11 mouse cellular contexts compared by ENCODE assay signal in the genomic region with DNA sequence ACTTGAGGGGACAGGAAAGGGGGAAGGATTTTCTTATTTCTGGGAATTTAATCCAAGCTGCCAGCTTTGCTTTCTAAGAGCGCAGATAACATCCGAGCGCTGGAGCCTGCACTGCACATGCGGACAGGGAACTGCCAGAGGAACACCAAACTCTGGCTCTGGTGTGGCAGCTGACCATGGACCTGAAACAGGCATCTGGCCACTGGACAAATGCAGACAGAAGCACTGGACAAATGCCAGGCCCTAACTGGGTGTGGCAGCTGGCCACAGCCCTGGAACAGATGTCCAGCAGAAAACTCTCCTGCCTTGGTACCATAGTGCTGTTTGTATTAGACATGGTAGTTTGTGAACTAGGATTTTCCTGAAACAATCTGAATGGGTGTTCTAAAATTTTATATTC.
DNase-seq lines count a peak whose midpoint lies in the region; ATAC-seq and TF ChIP-seq lines count a peak whose summit lies in the region.
"Had no signal": no experiment of that assay in that cellular context is flagged by ENCODE, and none has a peak within 500 bp of the region (broad histone marks: within the 10 kb centered on the region; RNA-seq: fewer than 3 reads in every experiment).

No protein-coding gene starts in this region.

- no peak for TF ChIP-seq POLR2A in limb, embryonic 14.5 days (IDR thresholded peaks at IDR 0.05; ENCODE audit: borderline replicate concordance, extremely low read depth, insufficient read depth, insufficient read length)

- H3K27ac ChIP-seq in forebrain, embryonic 13.5 days, result 0 out of 2 replicates have a peak overlapping the region, but pooled peaks have one; percentile 35
- H3K27ac ChIP-seq in forebrain, embryonic 16.5 days (ENCODE audit: low read length), result no peak overlapping the region
- H3K27ac ChIP-seq in limb, embryonic 14.5 days (replicated peaks; ENCODE audit: low read depth, low read length), result no peak overlapping the region
- no peak overlapping the region for H3K27ac ChIP-seq in limb, embryonic 10.5 days
- H3K27ac ChIP-seq in intestine, embryonic 15.5 days, result no peak overlapping the region
- H3K27ac ChIP-seq: neural tube, embryonic 12.5 days had no signal

- DNase-seq in limb, embryonic 14.5 days (ENCODE audit: low spot score), result peak; percentile 56
- DNase-seq in limb, embryonic 10.5 days (ENCODE audit: low spot score), result no peak
- DNase-seq in adipocyte (ENCODE audit: low spot score), result peak; percentile 20
- DNase-seq in heart, postnatal 10 days, result peak; percentile 70 to 71
- DNase-seq in layer of hippocampus, postnatal 36 days, result no peak
- DNase-seq: liver, postnatal 0 days; thymus, postnatal 4 days had no signal

- H3K4me1 ChIP-seq in forebrain, embryonic 13.5 days, result peaks cover 12% of the 10 kb centered on the region
- peaks cover 5% of the 10 kb centered on the region; the same call in 1 of the 2 replicates for H3K4me1 ChIP-seq in forebrain, embryonic 16.5 days (replicated peaks; ENCODE audit: control insufficient read depth, insufficient read depth, low read length)
- H3K4me1 ChIP-seq in limb, embryonic 14.5 days (ENCODE audit: control insufficient read depth, insufficient read depth, low read length), result no peaks in the 10 kb centered on the region
- peaks cover 26% of the 10 kb centered on the region for H3K4me1 ChIP-seq in limb, embryonic 10.5 days
- no peaks in the 10 kb centered on the region for H3K4me1 ChIP-seq in intestine, embryonic 15.5 days (replicated peaks)
- H3K4me1 ChIP-seq: neural tube, embryonic 12.5 days had no signal

- H3K4me3 ChIP-seq in forebrain, embryonic 13.5 days, result no peak overlapping the region
- H3K4me3 ChIP-seq in forebrain, embryonic 16.5 days (replicated peaks; ENCODE audit: low read length), result no peak overlapping the region
- no peak overlapping the region for H3K4me3 ChIP-seq in limb, embryonic 14.5 days (replicated peaks; ENCODE audit: low read length)
- no peak overlapping the region for H3K4me3 ChIP-seq in limb, embryonic 10.5 days
- H3K4me3 ChIP-seq in intestine, embryonic 15.5 days (replicated peaks), result no peak overlapping the region
- H3K4me3 ChIP-seq: neural tube, embryonic 12.5 days had no signal

- intact Hi-C loops in heart, postnatal 10 days (cut with DNase I), result no loop called here

- no peak overlapping the region for H3K4me2 ChIP-seq in forebrain, embryonic 13.5 days
- no peak overlapping the region for H3K4me2 ChIP-seq in forebrain, embryonic 16.5 days (ENCODE audit: low read length)
- no peak overlapping the region for H3K4me2 ChIP-seq in limb, embryonic 14.5 days (replicated peaks; ENCODE audit: low read depth, low read length, severe bottlenecking)
- no peak overlapping the region for H3K4me2 ChIP-seq in intestine, embryonic 15.5 days (replicated peaks)
- H3K4me2 ChIP-seq: neural tube, embryonic 12.5 days had no signal

- H3K36me3 ChIP-seq in forebrain, embryonic 13.5 days (ENCODE audit: poor library complexity, severe bottlenecking), result no peaks in the 10 kb centered on the region
- H3K36me3 ChIP-seq in forebrain, embryonic 16.5 days (ENCODE audit: control insufficient read depth, insufficient read depth), result no peaks in the 10 kb centered on the region
- no peaks in the 10 kb centered on the region for H3K36me3 ChIP-seq in limb, embryonic 14.5 days (ENCODE audit: control insufficient read depth, insufficient read depth, low read length)
- no peaks in the 10 kb centered on the region for H3K36me3 ChIP-seq in limb, embryonic 10.5 days
- no peaks in the 10 kb centered on the region for H3K36me3 ChIP-seq in intestine, embryonic 15.5 days
- H3K36me3 ChIP-seq: neural tube, embryonic 12.5 days had no signal

- no peaks in the 10 kb centered on the region for H3K27me3 ChIP-seq in forebrain, embryonic 13.5 days
- no peaks in the 10 kb centered on the region for H3K27me3 ChIP-seq in forebrain, embryonic 16.5 days (replicated peaks; ENCODE audit: control insufficient read depth, insufficient read depth, low read length)
- no peaks in the 10 kb centered on the region for H3K27me3 ChIP-seq in limb, embryonic 14.5 days (ENCODE audit: control insufficient read depth, insufficient read depth, low read length)
- H3K27me3 ChIP-seq in limb, embryonic 10.5 days (ENCODE audit: low read depth, poor library complexity, severe bottlenecking), result no peaks in the 10 kb centered on the region
- H3K27me3 ChIP-seq in intestine, embryonic 15.5 days (replicated peaks), result no peaks in the 10 kb centered on the region
- H3K27me3 ChIP-seq: neural tube, embryonic 12.5 days had no signal

- WGBS in forebrain, embryonic 13.5 days, result 82% methylated on average over 4 of the region's 4 CpGs
- 68% methylated on average over 4 of the region's 4 CpGs for WGBS in forebrain, embryonic 16.5 days
- 82% methylated on average over 4 of the region's 4 CpGs for WGBS in limb, embryonic 14.5 days
- 92% methylated on average over 4 of the region's 4 CpGs for WGBS in limb, embryonic 10.5 days
- WGBS in intestine, embryonic 15.5 days, result 85% methylated on average over 4 of the region's 4 CpGs

- ATAC-seq in forebrain, embryonic 13.5 days, result no peak
- ATAC-seq in forebrain, embryonic 16.5 days, result no peak
- ATAC-seq in limb, embryonic 14.5 days (ENCODE audit: low FRiP score, low read depth), result no peak
- no peak for ATAC-seq in intestine, embryonic 15.5 days
- ATAC-seq: liver, postnatal 0 days had no signal

- no peaks in the 10 kb centered on the region for H3K9me3 ChIP-seq in forebrain, embryonic 13.5 days (replicated peaks)
- no peaks in the 10 kb centered on the region for H3K9me3 ChIP-seq in forebrain, embryonic 16.5 days (ENCODE audit: control insufficient read depth, low read length)
- H3K9me3 ChIP-seq in limb, embryonic 14.5 days (ENCODE audit: control insufficient read depth, low read length), result no peaks in the 10 kb centered on the region
- H3K9me3 ChIP-seq in limb, embryonic 10.5 days (replicated peaks), result no peaks in the 10 kb centered on the region
- H3K9me3 ChIP-seq in intestine, embryonic 15.5 days, result no peaks in the 10 kb centered on the region
- H3K9me3 ChIP-seq: neural tube, embryonic 12.5 days had no signal

- no peak overlapping the region for H3K9ac ChIP-seq in forebrain, embryonic 13.5 days
- no peak overlapping the region for H3K9ac ChIP-seq in forebrain, embryonic 16.5 days (replicated peaks; ENCODE audit: low read depth, low read length)
- H3K9ac ChIP-seq in limb, embryonic 14.5 days (ENCODE audit: low read depth, low read length, severe bottlenecking), result no peak overlapping the region
- H3K9ac ChIP-seq in intestine, embryonic 15.5 days, result no peak overlapping the region
- H3K9ac ChIP-seq: liver, postnatal 0 days; neural tube, embryonic 12.5 days had no signal

Comparison
In these comparisons a context has a peak if more than half of its experiments do, and no peak if none do; other contexts are left out.
1. DNase-seq: peak in limb, embryonic 14.5 days (single experiment), adipocyte (single experiment) and heart, postnatal 10 days (2 of 2); none in limb, embryonic 10.5 days (single experiment) and layer of hippocampus, postnatal 36 days (0 of 2).